Mouse (Mus musculus) brown adipose tissue, adult 24 weeks (tissue): ENCODE results near the gene Zg16. TPM values are rescaled to one million over a fixed set of nuclear protein-coding genes. Genes with fewer than 3 reads are reported as not detected.

ENCODE experiments used
- H3K27ac ChIP-seq: fragments of 200-500 bp; replicated peaks from 2 replicates; pipeline ENCODE4 v1.5.1; 2012; ENCODE audit warnings: low read depth, mild to moderate bottlenecking, low read length
- H3K4me1 ChIP-seq: fragments of 200-500 bp; 2 replicates; pipeline ENCODE4 v1.6.1; 2012; ENCODE audit warnings: low read length, mixed read lengths; ENCODE audit not compliant: control insufficient read depth, insufficient read depth, insufficient read length
- H3K4me3 ChIP-seq: fragments of 200-500 bp; 2 replicates; pipeline ENCODE4 v1.5.1; 2012; ENCODE audit warnings: low read depth, mild to moderate bottlenecking, low read length, moderate library complexity; ENCODE audit not compliant: insufficient read depth
- polyA plus RNA-seq: library from polyadenylated mRNA; stranded (reverse); fragments of >200 nt; gene quantifications from 2 replicates; pipeline ENCODE4 v1.2.4, GENCODE M21; 2012; ENCODE audit not compliant: missing spikeins, insufficient read depth, insufficient read length

The Zg16 gene
- polyA plus RNA-seq, 1 experiment = not detected

GRCm38 (mm10) chr7:127013385-127013784 is 73.7 kb downstream of the Zg16 start:
- Histone ChIP-seq H3K27ac (no peak overlapping the region; the same call in 1 of the 2 replicates), H3K4me1 (peaks cover 29% of the 10 kb centered on the region), H3K4me3 (peak overlapping the region; percentile 89)

- H3K27ac ChIP-seq = no peak overlapping the region
- peaks cover 30% of the 10 kb centered on the region for H3K4me1 ChIP-seq
- H3K4me3 ChIP-seq = peak overlapping the region; percentile 89; the same call in 1 of the 2 replicates
These were observed 74.3 kb downstream of the Zg16 start for GRCm38 (mm10) chr7:127012845-127013244.

- no peak overlapping the region for H3K4me3 ChIP-seq
- H3K27ac ChIP-seq = no peak overlapping the region
These were observed 74.8 kb downstream of the Zg16 start for GRCm38 (mm10) chr7:127012374-127012773.

GRCm38 (mm10) chr7:127011717-127012116 is 75.4 kb downstream of the Zg16 start:
- Histone ChIP-seq H3K4me3 (no peak overlapping the region), H3K27ac (no peak overlapping the region), H3K4me1 (peaks cover 35% of the 10 kb centered on the region)

More at GRCm38 (mm10) chr7:127012374-127012773, 74.8 kb downstream of the Zg16 start:
- peaks cover 35% of the 10 kb centered on the region for H3K4me1 ChIP-seq

GRCm38 (mm10) chr7:127011051-127011450 is 76.1 kb downstream of the Zg16 start:
- Histone ChIP-seq H3K4me3 (no peak overlapping the region), H3K4me1 (peaks cover 34% of the 10 kb centered on the region)

GRCm38 (mm10) chr7:127009307-127010085 is 77.6 kb downstream of the Zg16 start:
- Histone ChIP-seq H3K27ac (peak overlapping the region; percentile 65), H3K4me1 (peaks cover 26% of the 10 kb centered on the region), H3K4me3 (no peak overlapping the region)

More at GRCm38 (mm10) chr7:127011051-127011450, 76.1 kb downstream of the Zg16 start:
- no peak overlapping the region for H3K27ac ChIP-seq

- H3K4me1 ChIP-seq = peaks cover 24% of the 10 kb centered on the region
- H3K4me3 ChIP-seq = no peak overlapping the region
- H3K27ac ChIP-seq = peak overlapping the region; percentile 65
These were observed 78.7 kb downstream of the Zg16 start for GRCm38 (mm10) chr7:127008239-127009019.

GRCm38 (mm10) chr7:127007313-127008024 is 79.7 kb downstream of the Zg16 start:
- Histone ChIP-seq H3K4me3 (no peak overlapping the region), H3K27ac (peak overlapping the region; percentile 65; the same call in 1 of the 2 replicates), H3K4me1 (peaks cover 19% of the 10 kb centered on the region)

GRCm38 (mm10) chr7:127004122-127004875 is 82.8 kb downstream of the Zg16 start:
- Histone ChIP-seq H3K27ac (no peak overlapping the region), H3K4me1 (peaks cover 15% of the 10 kb centered on the region), H3K4me3 (no peak overlapping the region)

- peaks cover 8% of the 10 kb centered on the region for H3K4me1 ChIP-seq
- no peak overlapping the region for H3K4me3 ChIP-seq
- H3K27ac ChIP-seq = no peak overlapping the region
These were observed 83.5 kb downstream of the Zg16 start for GRCm38 (mm10) chr7:127003620-127004019.

Other genes with a start within 250 kb of the Zg16 start
- not detected in 2 replicates for gene Doc2a, start 239.9 kb downstream of the Zg16 start, polyA plus RNA-seq
- gene Hirip3, start 225.4 kb downstream of the Zg16 start, polyA plus RNA-seq = 6.1 and 7.4 TPM in 2 replicates
- 16.4 and 27.1 TPM in 2 replicates for gene Ino80e, start 225.0 kb downstream of the Zg16 start, polyA plus RNA-seq
- gene Taok2, start 202.6 kb downstream of the Zg16 start, polyA plus RNA-seq = 17.6 and 22.7 TPM in 2 replicates
- 41.9 and 45.2 TPM in 2 replicates for gene Tmem219, start 164.4 kb downstream of the Zg16 start, polyA plus RNA-seq
- gene Kctd13, start 158.4 kb downstream of the Zg16 start, polyA plus RNA-seq = 8.8 and 10.9 TPM in 2 replicates
- not detected in 2 replicates for gene Asphd1, start 137.7 kb downstream of the Zg16 start, polyA plus RNA-seq
- 0.71 and 0.75 TPM in 2 replicates for gene Sez6l2, start 136.8 kb downstream of the Zg16 start, polyA plus RNA-seq
- gene Cdipt, start 111.4 kb downstream of the Zg16 start, polyA plus RNA-seq = 33.4 and 41.3 TPM in 2 replicates
- gene Cdiptos, start 111.2 kb downstream of the Zg16 start, polyA plus RNA-seq = 2.0 and 2.3 TPM in 2 replicates
- 27.9 and 52.7 TPM in 2 replicates for gene Mvp, start 72.7 kb downstream of the Zg16 start, polyA plus RNA-seq
- 14.1 TPM in 1 of 2 replicates, not detected in the other for gene Pagr1b, start 70.8 kb downstream of the Zg16 start, polyA plus RNA-seq
- gene Pagr1a, start 70.0 kb downstream of the Zg16 start, polyA plus RNA-seq = 5.9 and 26.0 TPM in 2 replicates
- gene Gm42742, start 66.2 kb downstream of the Zg16 start, polyA plus RNA-seq = 12.4 TPM in 1 of 2 replicates, not detected in the other
- 0.55 and 0.58 TPM in 2 replicates for gene Prrt2, start 66.1 kb downstream of the Zg16 start, polyA plus RNA-seq
- 23.3 and 33.6 TPM in 2 replicates for gene Maz, start 60.3 kb downstream of the Zg16 start, polyA plus RNA-seq
- gene Kif22, start 44.9 kb downstream of the Zg16 start, polyA plus RNA-seq = not detected in 2 replicates
- 0.96 and 1.8 TPM in 2 replicates for gene AI467606, start 4.0 kb upstream of the Zg16 start, polyA plus RNA-seq
- 0.75 and 1.5 TPM in 2 replicates for gene Qprt, start 34.9 kb upstream of the Zg16 start, polyA plus RNA-seq
- 0.44 TPM in 1 of 2 replicates, not detected in the other for gene Spn, start 50.5 kb upstream of the Zg16 start, polyA plus RNA-seq
- 15.3 and 17.4 TPM in 2 replicates for gene Cd2bp2, start 108.7 kb upstream of the Zg16 start, polyA plus RNA-seq
- gene Tbc1d10b, start 121.1 kb upstream of the Zg16 start, polyA plus RNA-seq = 9.8 and 12.8 TPM in 2 replicates
- gene Mylpf, start 121.6 kb upstream of the Zg16 start, polyA plus RNA-seq = 335 and 418 TPM in 2 replicates
- 3.3 and 3.4 TPM in 2 replicates for gene Zfp553, start 145.7 kb upstream of the Zg16 start, polyA plus RNA-seq
- gene Sept1, start 145.8 kb upstream of the Zg16 start, polyA plus RNA-seq = 10.9 and 19.3 TPM in 2 replicates
- gene Zfp771, start 156.9 kb upstream of the Zg16 start, polyA plus RNA-seq = 7.1 and 14.4 TPM in 2 replicates
- gene Dctpp1, start 173.4 kb upstream of the Zg16 start, polyA plus RNA-seq = 38.1 and 41.3 TPM in 2 replicates
- 125 and 144 TPM in 2 replicates for gene Sephs2, start 186.7 kb upstream of the Zg16 start, polyA plus RNA-seq
- gene Itgal, start 208.9 kb upstream of the Zg16 start, polyA plus RNA-seq = 1.1 and 2.3 TPM in 2 replicates